Mouse (Mus musculus): ENCODE results near the gene Cplane1. TPM values are rescaled to one million over a fixed set of nuclear protein-coding genes. Genes with fewer than 3 reads are reported as not detected.

Gene Cplane1
- polyA plus RNA-seq (2015; fragmentation: Nextera tagmentation; extraction: Ambion mirVana), result 7.0 and 7.5 TPM in 2 replicates

GRCm38 (mm10) chr15:8168591-8169265, at the start of gene Cplane1:
Cplane1 (plus strand) TSS chr15:8169106.
- Histone ChIP-seq H3K4me2 (ENCODE audit: low read depth, low read length) (peak within 1 kb of the TSS; percentile 84), H3K9ac (ENCODE audit: low read length) (peak within 1 kb of the TSS; percentile 94), H3K27ac (ENCODE audit: low read length) (peak within 1 kb of the TSS; percentile 77), H3K4me3 (ENCODE audit: low read length) (peak within 1 kb of the TSS; percentile 94), H3K36me3 (ENCODE audit: control insufficient read depth, insufficient read depth, low read length) (peaks cover 4% of the 10 kb centered on the region), H3K4me1 (replicated peaks; ENCODE audit: control insufficient read depth, insufficient read depth, low read length) (peaks cover 5% of the 10 kb centered on the region), H3K27me3 (ENCODE audit: control insufficient read depth, insufficient read depth, low read depth, low read length) (no peaks in the 10 kb centered on the region), H3K9me3 (ENCODE audit: control insufficient read depth, low read length) (no peaks in the 10 kb centered on the region)
- peak; percentile 100 for ATAC-seq (ENCODE audit: low read depth)
- WGBS, result under 1% methylated on average over 39 of the region's 47 CpGs

DNA sequence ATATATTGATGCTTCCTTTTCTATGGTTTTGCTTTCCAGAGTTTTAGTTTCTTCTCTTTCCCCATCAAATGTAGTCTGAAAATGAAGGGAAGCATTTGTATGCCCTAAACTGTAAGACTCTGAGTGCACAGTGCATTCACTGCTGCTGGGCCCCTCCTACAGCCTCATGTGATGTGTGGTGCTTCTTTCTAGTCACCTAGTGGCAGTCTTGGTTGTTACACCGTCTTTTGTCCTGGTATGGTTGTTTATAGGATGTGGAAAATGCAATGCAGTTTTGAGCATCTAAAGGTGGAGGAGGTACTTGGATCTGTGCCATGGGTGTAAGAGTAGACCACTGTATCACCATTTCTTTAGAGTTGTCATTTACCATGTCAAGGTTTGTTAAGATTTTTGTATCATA, 39.6 kb upstream of the Cplane1 start:
- H3K9me3 ChIP-seq (ENCODE audit: control insufficient read depth, low read length), result no peaks in the 10 kb centered on the region
- H3K4me2 ChIP-seq (ENCODE audit: low read depth, low read length), result no peak overlapping the region
- no peaks in the 10 kb centered on the region for H3K4me1 ChIP-seq (replicated peaks; ENCODE audit: control insufficient read depth, insufficient read depth, low read length)
- no peak overlapping the region for H3K4me3 ChIP-seq (ENCODE audit: low read length)
- WGBS, result 64% methylated on average over 1 of the region's 1 CpGs
- no peak overlapping the region for H3K9ac ChIP-seq (ENCODE audit: low read length)
- peaks cover 45% of the 10 kb centered on the region for H3K36me3 ChIP-seq (ENCODE audit: control insufficient read depth, insufficient read depth, low read length)
- H3K27ac ChIP-seq (ENCODE audit: low read length), result no peak overlapping the region
- H3K27me3 ChIP-seq (ENCODE audit: control insufficient read depth, insufficient read depth, low read depth, low read length), result no peaks in the 10 kb centered on the region
- ATAC-seq (ENCODE audit: low read depth), result no peak

- no peaks in the 10 kb centered on the region for H3K27me3 ChIP-seq (ENCODE audit: control insufficient read depth, insufficient read depth, low read depth, low read length)
- ATAC-seq (ENCODE audit: low read depth), result no peak
- H3K4me2 ChIP-seq (ENCODE audit: low read depth, low read length), result no peak overlapping the region
- H3K4me3 ChIP-seq (ENCODE audit: low read length), result no peak overlapping the region
- no peaks in the 10 kb centered on the region for H3K9me3 ChIP-seq (ENCODE audit: control insufficient read depth, low read length)
- H3K27ac ChIP-seq (ENCODE audit: low read length), result no peak overlapping the region
- H3K4me1 ChIP-seq (replicated peaks; ENCODE audit: control insufficient read depth, insufficient read depth, low read length), result no peaks in the 10 kb centered on the region
- WGBS, result 90% methylated on average over 3 of the region's 3 CpGs
- no peak overlapping the region for H3K9ac ChIP-seq (ENCODE audit: low read length)
- H3K36me3 ChIP-seq (ENCODE audit: control insufficient read depth, insufficient read depth, low read length), result peaks cover 51% of the 10 kb centered on the region
Measured at GRCm38 (mm10) chr15:8131268-8131667, 37.6 kb upstream of the Cplane1 start.

DNA sequence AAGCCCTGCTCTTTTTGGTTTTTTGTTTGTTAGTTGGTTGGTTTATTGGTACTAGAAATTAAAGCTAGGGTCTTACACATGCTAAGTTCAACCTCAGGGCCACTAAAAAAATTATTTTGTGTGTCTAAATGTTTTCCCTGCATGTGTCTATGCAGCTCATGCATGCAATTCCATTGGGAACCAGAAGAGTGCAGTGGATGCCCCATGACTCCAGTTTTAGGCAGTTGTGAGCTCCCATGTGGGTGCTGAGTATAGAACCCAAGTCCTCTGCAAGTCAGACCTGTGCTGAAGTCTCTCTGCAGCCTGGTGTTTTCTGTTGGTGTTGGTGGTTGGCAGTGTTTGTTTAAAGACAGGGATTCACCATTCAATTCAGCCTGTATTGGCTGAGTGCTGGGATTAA, 37.1 kb upstream of the Cplane1 start:
- Histone ChIP-seq H3K9me3 (ENCODE audit: control insufficient read depth, low read length) (no peaks in the 10 kb centered on the region), H3K36me3 (ENCODE audit: control insufficient read depth, insufficient read depth, low read length) (peaks cover 51% of the 10 kb centered on the region), H3K27ac (ENCODE audit: low read length) (no peak overlapping the region), H3K9ac (ENCODE audit: low read length) (no peak overlapping the region), H3K4me1 (replicated peaks; ENCODE audit: control insufficient read depth, insufficient read depth, low read length) (no peaks in the 10 kb centered on the region), H3K4me2 (ENCODE audit: low read depth, low read length) (no peak overlapping the region), H3K4me3 (ENCODE audit: low read length) (no peak overlapping the region), H3K27me3 (ENCODE audit: control insufficient read depth, insufficient read depth, low read depth, low read length) (no peaks in the 10 kb centered on the region)
- no peak for ATAC-seq (ENCODE audit: low read depth)

DNA sequence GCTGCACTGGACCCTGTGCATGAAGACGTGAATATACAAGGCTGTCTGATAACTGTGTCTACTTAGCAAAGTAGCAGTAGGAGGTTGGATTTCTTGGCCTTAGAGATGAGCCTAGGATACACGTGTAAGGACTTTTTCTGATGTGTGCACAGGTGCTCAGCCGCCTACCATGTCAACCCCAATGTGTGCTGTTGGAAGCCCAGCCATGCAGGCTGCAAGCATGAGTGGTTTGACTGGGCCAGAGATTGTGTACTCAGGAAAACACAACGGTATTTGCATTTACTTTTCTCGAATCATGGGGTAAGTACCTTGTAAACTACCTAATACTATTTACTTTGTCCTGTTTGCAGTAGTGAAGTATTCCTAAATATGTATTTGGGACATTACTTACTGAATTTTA, 33.3 kb upstream of the Cplane1 start:
- Histone ChIP-seq H3K4me3 (ENCODE audit: low read length) (no peak overlapping the region), H3K9ac (ENCODE audit: low read length) (no peak overlapping the region), H3K36me3 (ENCODE audit: control insufficient read depth, insufficient read depth, low read length) (peaks cover 50% of the 10 kb centered on the region), H3K27ac (ENCODE audit: low read length) (no peak overlapping the region), H3K27me3 (ENCODE audit: control insufficient read depth, insufficient read depth, low read depth, low read length) (no peaks in the 10 kb centered on the region), H3K4me2 (ENCODE audit: low read depth, low read length) (no peak overlapping the region), H3K9me3 (ENCODE audit: control insufficient read depth, low read length) (no peaks in the 10 kb centered on the region), H3K4me1 (replicated peaks; ENCODE audit: control insufficient read depth, insufficient read depth, low read length) (no peaks in the 10 kb centered on the region)
- ATAC-seq (ENCODE audit: low read depth), result peak; percentile 60; the same call in 1 of the 2 replicates
- 65% methylated on average over 5 of the region's 5 CpGs for WGBS

DNA sequence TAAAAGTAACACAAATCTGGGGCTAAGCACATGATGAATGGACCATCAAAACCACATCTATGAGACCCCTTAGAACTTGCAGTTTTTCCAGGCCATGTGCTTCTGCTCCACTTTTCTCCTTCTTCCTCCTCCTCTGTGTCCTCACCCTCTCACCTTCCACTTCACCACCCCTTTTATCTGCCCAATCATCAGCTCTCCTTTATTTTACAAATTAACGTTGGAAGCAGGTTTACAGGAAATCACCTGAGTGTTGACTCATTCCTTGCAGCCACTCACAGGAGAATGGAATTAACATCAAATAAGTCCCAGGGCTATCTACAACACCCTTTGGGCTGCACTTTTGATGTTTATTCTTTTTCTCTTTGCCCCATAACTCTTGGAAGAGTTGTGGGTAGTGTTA, 7.1 kb upstream of the Cplane1 start:
- no peak overlapping the region for H3K27ac ChIP-seq (ENCODE audit: low read length)
- no peak overlapping the region for H3K4me2 ChIP-seq (ENCODE audit: low read depth, low read length)
- H3K4me1 ChIP-seq (replicated peaks; ENCODE audit: control insufficient read depth, insufficient read depth, low read length), result no peaks in the 10 kb centered on the region
- H3K9me3 ChIP-seq (ENCODE audit: control insufficient read depth, low read length), result no peaks in the 10 kb centered on the region
- no peak overlapping the region for H3K9ac ChIP-seq (ENCODE audit: low read length)
- ATAC-seq (ENCODE audit: low read depth), result no peak
- no peaks in the 10 kb centered on the region for H3K27me3 ChIP-seq (ENCODE audit: control insufficient read depth, insufficient read depth, low read depth, low read length)
- WGBS, result 69% methylated on average over 1 of the region's 1 CpGs
- no peak overlapping the region for H3K4me3 ChIP-seq (ENCODE audit: low read length)
- peaks cover 20% of the 10 kb centered on the region for H3K36me3 ChIP-seq (ENCODE audit: control insufficient read depth, insufficient read depth, low read length)

- H3K4me1 ChIP-seq (replicated peaks; ENCODE audit: control insufficient read depth, insufficient read depth, low read length), result peaks cover 5% of the 10 kb centered on the region
- under 1% methylated on average over 25 of the region's 25 CpGs for WGBS
Measured at GRCm38 (mm10) chr15:8169266-8169746, 400 bp downstream of the Cplane1 start.

DNA sequence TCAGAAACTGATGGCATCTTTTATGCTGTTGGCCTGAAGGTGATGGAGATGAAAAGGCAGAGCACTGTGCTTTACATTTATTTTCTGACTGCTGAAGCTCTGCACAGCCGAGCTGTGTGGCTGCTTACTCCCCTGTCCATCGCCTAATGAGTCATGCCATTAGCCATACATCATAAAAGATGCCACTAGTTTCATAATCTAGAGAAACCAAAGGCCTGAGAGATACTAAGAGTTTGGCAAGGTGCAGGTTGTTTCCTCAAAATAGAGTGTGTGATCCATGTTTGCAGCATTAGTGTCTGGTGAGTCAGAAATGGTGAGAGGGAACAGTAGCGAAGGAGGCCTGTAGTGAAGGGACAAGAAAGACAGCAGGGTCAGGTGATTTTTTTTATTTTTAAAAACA, 20.7 kb downstream of the Cplane1 start:
- peaks cover 8% of the 10 kb centered on the region for H3K36me3 ChIP-seq (ENCODE audit: control insufficient read depth, insufficient read depth, low read length)
- no peak for ATAC-seq (ENCODE audit: low read depth)
- H3K4me2 ChIP-seq (ENCODE audit: low read depth, low read length), result no peak overlapping the region
- H3K9me3 ChIP-seq (ENCODE audit: control insufficient read depth, low read length), result no peaks in the 10 kb centered on the region
- H3K9ac ChIP-seq (ENCODE audit: low read length), result no peak overlapping the region
- no peaks in the 10 kb centered on the region for H3K4me1 ChIP-seq (replicated peaks; ENCODE audit: control insufficient read depth, insufficient read depth, low read length)
- no peak overlapping the region for H3K27ac ChIP-seq (ENCODE audit: low read length)
- 86% methylated on average over 3 of the region's 3 CpGs for WGBS
- H3K27me3 ChIP-seq (ENCODE audit: control insufficient read depth, insufficient read depth, low read depth, low read length), result no peaks in the 10 kb centered on the region
- H3K4me3 ChIP-seq (ENCODE audit: low read length), result no peak overlapping the region

More at GRCm38 (mm10) chr15:8169266-8169746, 400 bp downstream of the Cplane1 start:
- no peaks in the 10 kb centered on the region for H3K9me3 ChIP-seq (ENCODE audit: control insufficient read depth, low read length)
- H3K9ac ChIP-seq (ENCODE audit: low read length), result peak overlapping the region; percentile 94
- peaks cover 4% of the 10 kb centered on the region for H3K36me3 ChIP-seq (ENCODE audit: control insufficient read depth, insufficient read depth, low read length)
- H3K27ac ChIP-seq (ENCODE audit: low read length), result peak overlapping the region; percentile 41
- ATAC-seq (ENCODE audit: low read depth), result peak; percentile 77
- H3K4me3 ChIP-seq (ENCODE audit: low read length), result peak overlapping the region; percentile 94
- peak overlapping the region; percentile 74 for H3K4me2 ChIP-seq (ENCODE audit: low read depth, low read length)
- no peaks in the 10 kb centered on the region for H3K27me3 ChIP-seq (ENCODE audit: control insufficient read depth, insufficient read depth, low read depth, low read length)

DNA sequence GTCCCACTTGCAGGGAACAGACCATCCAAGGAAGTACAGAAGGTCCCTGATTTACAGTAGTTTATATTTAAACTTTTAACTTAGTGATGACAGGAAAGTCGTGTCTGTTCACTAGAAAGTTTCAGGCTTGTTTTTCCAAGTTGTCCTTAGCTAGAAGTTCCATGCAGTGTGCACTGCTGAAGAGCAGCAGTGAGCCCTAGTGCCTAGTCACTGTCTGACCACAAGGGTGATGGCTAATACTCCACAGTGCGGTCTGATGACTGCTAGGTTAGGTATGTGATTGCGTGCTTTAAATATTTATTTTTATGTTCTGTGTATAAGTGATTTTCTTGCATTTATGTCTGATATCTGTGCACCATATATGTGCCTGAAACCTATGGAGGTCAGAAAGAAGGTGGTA, 21.5 kb downstream of the Cplane1 start:
- ATAC-seq (ENCODE audit: low read depth), result no peak
- Histone ChIP-seq H3K27me3 (ENCODE audit: control insufficient read depth, insufficient read depth, low read depth, low read length) (no peaks in the 10 kb centered on the region), H3K4me1 (replicated peaks; ENCODE audit: control insufficient read depth, insufficient read depth, low read length) (no peaks in the 10 kb centered on the region), H3K9ac (ENCODE audit: low read length) (no peak overlapping the region), H3K4me3 (ENCODE audit: low read length) (no peak overlapping the region), H3K27ac (ENCODE audit: low read length) (no peak overlapping the region), H3K36me3 (ENCODE audit: control insufficient read depth, insufficient read depth, low read length) (peaks cover 8% of the 10 kb centered on the region), H3K9me3 (ENCODE audit: control insufficient read depth, low read length) (no peaks in the 10 kb centered on the region), H3K4me2 (ENCODE audit: low read depth, low read length) (no peak overlapping the region)
- 93% methylated on average over 3 of the region's 3 CpGs for WGBS

All from lung, embryonic 16.5 days (tissue).